Mouse (Mus musculus) spleen, adult 10 weeks (tissue): ENCODE measurements around the gene C3ar1. TPM values are rescaled to one million over a fixed set of nuclear protein-coding genes. Genes with fewer than 3 reads are reported as not detected.

Source experiments
- polyA plus RNA-seq: library from polyadenylated mRNA; stranded (reverse); fragments of 350-450 nt; fragmentation: Illumina TruSeq; extraction: RNeasy Lipid Tissue Mini Kit (QIAGEN cat#74804); gene quantifications from one replicate; pipeline ENCODE4 v1.2.3, GENCODE M21; 2015; ENCODE audit warnings: low replicate concordance; ENCODE audit not compliant: insufficient read depth

The C3ar1 gene
- 0.79 TPM for polyA plus RNA-seq

DNA sequence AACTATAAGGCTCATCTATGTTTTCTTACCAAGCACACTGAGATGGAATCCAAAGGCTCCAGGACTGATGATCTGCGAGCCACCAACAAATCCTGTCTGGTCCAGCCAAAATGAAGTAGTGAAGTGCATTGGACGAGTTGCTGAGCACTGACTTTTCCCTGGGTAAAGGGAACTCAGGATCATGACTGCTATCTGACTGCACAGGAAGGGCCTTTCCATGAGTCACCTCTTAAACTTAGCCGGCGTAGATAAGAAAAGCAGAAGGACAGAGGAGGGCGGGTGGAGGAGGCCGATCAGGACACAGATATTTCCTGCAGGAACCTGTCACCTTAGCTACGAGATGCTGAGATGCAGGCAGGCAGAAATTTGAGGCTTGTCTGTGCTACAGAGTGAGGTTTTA lies at the start of gene C3ar1:
TSS of gene C3ar1 (minus strand) at position 207 of the 400 bp plus-strand sequence.

GRCm38 (mm10) chr6:122873871-122874719 lies 18.1 kb upstream of the C3ar1 start, which contains the start of gene Necap1:
Necap1 (plus strand) TSS chr6:122874474.

GRCm38 (mm10) chr6:122819306-122820070 lies 36.5 kb downstream of the C3ar1 start, which contains the start of gene Foxj2:
Foxj2 (plus strand) TSS chr6:122819914.

GRCm38 (mm10) chr6:122801301-122801800 lies 54.6 kb downstream of the C3ar1 start, which contains the start of gene Slc2a3:
Slc2a3 (minus strand) TSS chr6:122801640.

Other genes starting within 250 kb of the C3ar1 start
- 0.66 TPM for gene Gdf3, start 246.1 kb downstream of the C3ar1 start, polyA plus RNA-seq
- 0.41 TPM for gene Dppa3, start 229.8 kb downstream of the C3ar1 start, polyA plus RNA-seq
- gene Nanog, start 148.7 kb downstream of the C3ar1 start, polyA plus RNA-seq, result not detected
- gene Slc2a3, start 54.5 kb downstream of the C3ar1 start, polyA plus RNA-seq, result 34.6 TPM
- 26.8 TPM for gene Foxj2, start 36.2 kb downstream of the C3ar1 start, polyA plus RNA-seq
- 35.3 TPM for gene Necap1, start 18.3 kb upstream of the C3ar1 start, polyA plus RNA-seq
- gene Clec4a1, start 65.7 kb upstream of the C3ar1 start, polyA plus RNA-seq, result 54.7 TPM
- 62.3 TPM for gene Clec4a3, start 96.4 kb upstream of the C3ar1 start, polyA plus RNA-seq
- gene Clec4a4, start 134.2 kb upstream of the C3ar1 start, polyA plus RNA-seq, result 24.9 TPM
- 11.5 TPM for gene Clec4b1, start 193.8 kb upstream of the C3ar1 start, polyA plus RNA-seq